Mouse (Mus musculus) midbrain, embryonic 14.5 days (tissue): ENCODE results near the gene Zcchc14. TPM values are rescaled to one million over a fixed set of nuclear protein-coding genes. Genes with fewer than 3 reads are reported as not detected.

ENCODE experiments used
- ATAC-seq: fragments of 200-750 bp; cut with Nextera tagmentation; 2 replicates; pipeline ENCODE4 v1.8.0; 2017; ENCODE audit warnings: moderate number of reproducible peaks, moderate library complexity; ENCODE audit not compliant: low FRiP score, low TSS enrichment
- DNase-seq: peaks from one replicate; pipeline ENCODE4 v3.0.0-alpha.2; 2015
- H3K27ac ChIP-seq: fragments of 300-500 bp; sonication (generic); replicated peaks from 2 replicates; pipeline ENCODE4 v1.5.1; 2014; ENCODE audit warnings: mild to moderate bottlenecking, low read depth, low read length, moderate library complexity
- H3K27me3 ChIP-seq: fragments of 300-500 bp; sonication (generic); 2 replicates; pipeline ENCODE4 v1.6.1; 2014; ENCODE audit warnings: low read length, control low read depth, mixed read lengths; ENCODE audit not compliant: control insufficient read depth, insufficient read depth
- H3K36me3 ChIP-seq: fragments of 300-500 bp; sonication (generic); 2 replicates; pipeline ENCODE4 v1.6.1; 2014; ENCODE audit warnings: low read length, control low read depth; ENCODE audit not compliant: control insufficient read depth, insufficient read depth
- H3K4me1 ChIP-seq: fragments of 300-500 bp; sonication (generic); 2 replicates; pipeline ENCODE4 v1.6.1; 2014; ENCODE audit warnings: mild to moderate bottlenecking, antibody characterized with exemption, low read length, control low read depth; ENCODE audit not compliant: control insufficient read depth, insufficient read depth
- H3K4me2 ChIP-seq: fragments of 300-500 bp; sonication (generic); 2 replicates; pipeline ENCODE4 v1.6.1; 2014; ENCODE audit warnings: mild to moderate bottlenecking, low read length, moderate library complexity
- H3K4me3 ChIP-seq: fragments of 300-500 bp; sonication (generic); replicated peaks from 2 replicates; pipeline ENCODE4 v1.5.1; 2014; ENCODE audit warnings: low read depth, low read length
- H3K9ac ChIP-seq: fragments of 300-500 bp; sonication (generic); replicated peaks from 2 replicates; pipeline ENCODE4 v1.6.1; 2014; ENCODE audit warnings: mild to moderate bottlenecking, low read length, moderate library complexity
- H3K9me3 ChIP-seq: fragments of 300-500 bp; sonication (generic); 2 replicates; pipeline ENCODE4 v1.6.1; 2016; ENCODE audit warnings: low read length, control low read depth, mixed read lengths; ENCODE audit not compliant: control insufficient read depth
- WGBS: fragments of 180-500 bp; shearing (Covaris S2); extraction: QIAGEN DNeasy Blood & Tissue Kit; methylation state at CpG from one replicate; pipeline ENCODE4 v1.1.7; 2014; 5-methylcytosine and 5-hydroxymethylcytosine counted together
- polyA plus RNA-seq: library from polyadenylated mRNA; unstranded; fragments of >200 nt; fragmentation: Nextera tagmentation; extraction: Ambion mirVana; gene quantifications from 2 replicates; pipeline ENCODE4 v1.2.1, GENCODE M21; 2014

The Zcchc14 gene
- polyA plus RNA-seq, 1 experiment from 2014 or later: 43.4 TPM

GRCm38 (mm10) chr8:121623043-121623442 is 29.7 kb downstream of the Zcchc14 start:
- H3K4me3 ChIP-seq: no peak overlapping the region
- H3K27ac ChIP-seq: no peak overlapping the region; the same call in 1 of the 2 replicates
- no peak for ATAC-seq
- H3K4me1 ChIP-seq: peaks cover 3% of the 10 kb centered on the region; the same call in 1 of the 2 replicates
- no peaks in the 10 kb centered on the region for H3K9me3 ChIP-seq
- H3K36me3 ChIP-seq: peaks cover 27% of the 10 kb centered on the region
- no peak overlapping the region for H3K4me2 ChIP-seq
- peak; percentile 32 for DNase-seq
- no peak overlapping the region for H3K9ac ChIP-seq
- 76% methylated on average over 8 of the region's 8 CpGs for WGBS
- H3K27me3 ChIP-seq: no peaks in the 10 kb centered on the region

DNA sequence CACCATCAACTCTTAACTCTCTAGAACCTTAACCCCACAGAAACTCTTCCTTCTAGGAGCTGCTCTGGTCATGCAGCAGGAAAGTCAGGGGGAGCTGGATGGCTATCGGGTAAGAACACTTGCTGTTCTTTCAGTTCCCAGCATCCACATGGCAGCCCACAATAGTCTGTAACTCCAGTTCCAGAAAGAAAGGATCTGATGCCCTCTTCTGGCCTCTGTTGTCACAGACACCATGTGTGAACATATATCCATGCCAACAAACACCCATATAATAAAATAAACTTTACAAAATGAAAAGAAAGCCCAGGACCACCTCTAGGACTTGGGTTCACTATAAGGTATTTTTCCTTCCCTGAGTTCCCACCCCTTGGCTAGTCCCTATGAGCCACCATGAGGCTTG is 30.8 kb downstream of the Zcchc14 start:
- WGBS: 59% methylated on average over 1 of the region's 1 CpGs
- no peak overlapping the region for H3K27ac ChIP-seq
- DNase-seq (no peak), ATAC-seq (no peak)
- H3K9me3 ChIP-seq: no peaks in the 10 kb centered on the region
- H3K4me1 ChIP-seq: peaks cover 3% of the 10 kb centered on the region; the same call in 1 of the 2 replicates
- no peaks in the 10 kb centered on the region for H3K27me3 ChIP-seq
- H3K4me3 ChIP-seq: no peak overlapping the region
- H3K4me2 ChIP-seq: no peak overlapping the region
- H3K36me3 ChIP-seq: peaks cover 24% of the 10 kb centered on the region
- H3K9ac ChIP-seq: no peak overlapping the region

GRCm38 (mm10) chr8:121620801-121621516 is 31.7 kb downstream of the Zcchc14 start:
- H3K4me1 ChIP-seq: peaks cover 3% of the 10 kb centered on the region; the same call in 1 of the 2 replicates
- no peak overlapping the region for H3K4me3 ChIP-seq
- no peaks in the 10 kb centered on the region for H3K27me3 ChIP-seq
- 92% methylated on average over 12 of the region's 12 CpGs for WGBS
- peaks cover 24% of the 10 kb centered on the region for H3K36me3 ChIP-seq
- H3K4me2 ChIP-seq: no peak overlapping the region
- H3K27ac ChIP-seq: no peak overlapping the region
- no peak overlapping the region for H3K9ac ChIP-seq
- ATAC-seq (no peak), DNase-seq (no peak)
- H3K9me3 ChIP-seq: no peaks in the 10 kb centered on the region

GRCm38 (mm10) chr8:121619401-121619995 is 33.2 kb downstream of the Zcchc14 start:
- Histone ChIP-seq H3K9me3 (no peaks in the 10 kb centered on the region), H3K36me3 (peaks cover 28% of the 10 kb centered on the region), H3K9ac (no peak overlapping the region), H3K27ac (0 out of 2 replicates have a peak overlapping the region, but pooled peaks have one; percentile 6), H3K4me1 (peaks cover 3% of the 10 kb centered on the region; the same call in 1 of the 2 replicates), H3K4me3 (no peak overlapping the region), H3K27me3 (no peaks in the 10 kb centered on the region), H3K4me2 (no peak overlapping the region)
- ATAC-seq (no peak), DNase-seq (no peak)
- 79% methylated on average over 7 of the region's 7 CpGs for WGBS

DNA sequence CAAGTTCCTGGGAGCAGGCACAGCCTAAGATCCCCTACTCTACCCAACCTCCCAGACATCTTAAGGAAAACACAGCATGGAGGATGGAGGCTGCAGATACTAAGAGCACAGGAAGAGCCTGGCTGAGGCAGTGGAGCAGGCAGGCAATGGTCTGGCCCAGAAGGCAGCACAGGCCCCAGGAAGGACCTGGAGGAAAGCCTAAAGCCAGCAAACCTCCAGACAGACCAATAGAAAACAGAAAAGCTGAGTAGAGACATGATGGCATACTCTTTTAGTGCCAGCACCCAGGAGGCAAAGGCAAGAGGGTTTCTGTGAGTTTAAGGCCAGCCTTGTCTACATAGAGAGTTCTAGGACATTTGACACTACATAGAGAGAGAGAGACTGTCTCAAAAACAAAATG is 39.3 kb downstream of the Zcchc14 start:
- Histone ChIP-seq H3K9ac (no peak overlapping the region), H3K9me3 (no peaks in the 10 kb centered on the region), H3K27me3 (no peaks in the 10 kb centered on the region), H3K4me3 (no peak overlapping the region), H3K4me2 (no peak overlapping the region), H3K36me3 (peaks cover 55% of the 10 kb centered on the region), H3K27ac (no peak overlapping the region), H3K4me1 (no peaks in the 10 kb centered on the region)
- ATAC-seq (no peak), DNase-seq (no peak)

DNA sequence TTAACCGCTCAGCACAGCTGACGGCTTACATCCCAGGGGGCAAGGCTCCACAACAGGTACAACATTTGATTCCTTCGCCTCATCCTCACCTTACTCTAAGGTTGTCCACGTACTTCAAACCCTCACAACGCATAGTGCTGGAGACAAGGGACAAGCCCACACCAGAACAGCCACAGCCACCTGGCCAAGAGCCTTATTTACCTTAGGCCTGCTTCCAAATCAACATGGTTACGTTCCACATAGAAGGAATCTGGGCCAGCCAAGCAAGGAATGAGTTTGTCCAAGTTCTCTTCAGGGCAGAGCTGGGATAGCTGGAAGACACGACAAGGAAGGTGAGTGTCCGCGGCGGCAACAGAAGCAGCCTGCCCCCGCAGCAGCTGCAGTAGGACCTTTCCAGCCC is 42.8 kb downstream of the Zcchc14 start:
- Histone ChIP-seq H3K27ac (no peak overlapping the region), H3K4me3 (no peak overlapping the region), H3K27me3 (no peaks in the 10 kb centered on the region), H3K9ac (no peak overlapping the region), H3K4me2 (no peak overlapping the region), H3K4me1 (no peaks in the 10 kb centered on the region), H3K9me3 (no peaks in the 10 kb centered on the region), H3K36me3 (peaks cover 64% of the 10 kb centered on the region)
- no peak for ATAC-seq
- DNase-seq: no peak
- WGBS: 92% methylated on average over 11 of the region's 11 CpGs

GRCm38 (mm10) chr8:121609251-121609650 is 43.5 kb downstream of the Zcchc14 start:
- DNase-seq (no peak), ATAC-seq (no peak)
- Histone ChIP-seq H3K27ac (no peak overlapping the region), H3K36me3 (peaks cover 70% of the 10 kb centered on the region), H3K4me2 (no peak overlapping the region), H3K4me3 (no peak overlapping the region), H3K9me3 (no peaks in the 10 kb centered on the region), H3K27me3 (no peaks in the 10 kb centered on the region), H3K9ac (no peak overlapping the region), H3K4me1 (no peaks in the 10 kb centered on the region)
- WGBS: 94% methylated on average over 15 of the region's 15 CpGs

GRCm38 (mm10) chr8:121607661-121608060 is 45.0 kb downstream of the Zcchc14 start:
- Histone ChIP-seq H3K4me1 (no peaks in the 10 kb centered on the region), H3K27ac (no peak overlapping the region), H3K36me3 (peaks cover 86% of the 10 kb centered on the region), H3K9ac (no peak overlapping the region), H3K9me3 (no peaks in the 10 kb centered on the region), H3K4me3 (no peak overlapping the region), H3K4me2 (no peak overlapping the region), H3K27me3 (no peaks in the 10 kb centered on the region)
- ATAC-seq (no peak), DNase-seq (peak; percentile 43)
- 94% methylated on average over 5 of the region's 5 CpGs for WGBS

DNA sequence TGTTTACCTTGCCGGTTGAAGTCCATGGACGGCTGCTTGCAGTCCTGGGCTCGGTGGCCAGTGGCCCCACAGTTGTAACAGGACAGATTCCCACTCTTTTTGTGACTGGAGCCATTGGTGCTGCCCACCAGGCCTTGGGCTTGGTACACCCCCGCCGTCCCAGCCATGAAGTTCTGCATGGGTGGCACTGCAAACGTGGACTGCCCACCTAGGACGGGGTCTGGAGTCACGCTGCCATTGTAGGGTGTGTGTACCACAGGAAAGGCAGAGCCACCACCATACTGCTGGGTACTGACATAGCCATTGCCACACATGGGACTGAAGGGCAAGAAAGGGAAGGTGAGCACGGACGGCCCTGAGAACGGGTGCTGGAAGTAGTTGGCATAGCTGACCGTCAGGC is 48.9 kb downstream of the Zcchc14 start:
- H3K9me3 ChIP-seq: no peaks in the 10 kb centered on the region
- no peaks in the 10 kb centered on the region for H3K27me3 ChIP-seq
- no peak overlapping the region for H3K4me2 ChIP-seq
- H3K4me3 ChIP-seq: no peak overlapping the region
- DNase-seq (no peak), ATAC-seq (no peak)
- H3K36me3 ChIP-seq: peaks cover 98% of the 10 kb centered on the region
- 92% methylated on average over 12 of the region's 12 CpGs for WGBS
- no peak overlapping the region for H3K9ac ChIP-seq
- H3K4me1 ChIP-seq: no peaks in the 10 kb centered on the region
- H3K27ac ChIP-seq: no peak overlapping the region
